Mouse (Mus musculus): ENCODE results near the gene Lrrc1.

DNA sequence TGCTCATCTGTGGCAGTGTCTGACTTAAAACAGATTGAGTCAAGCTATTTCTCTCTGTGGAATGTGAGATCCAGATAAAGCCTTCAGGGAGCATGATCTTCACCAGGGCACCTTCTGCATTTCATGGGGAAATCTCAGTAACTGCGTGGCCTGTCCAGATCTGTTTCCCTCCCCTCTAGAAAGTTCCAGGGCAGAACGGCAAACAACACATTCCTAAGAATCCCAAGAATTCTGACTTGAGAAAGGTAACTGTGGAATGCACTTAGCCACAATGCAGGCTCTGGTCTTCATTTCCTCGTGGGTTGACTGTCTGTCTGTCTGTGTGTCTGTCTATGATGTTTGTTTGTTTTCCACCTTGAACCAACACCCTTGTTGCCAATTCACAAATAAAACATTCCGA lies 133.7 kb downstream of the Lrrc1 start:
- no peak for TF ChIP-seq CTCF (IDR thresholded peaks at IDR 0.05; ENCODE audit: control insufficient read depth, insufficient read depth, insufficient replicate concordance, low read depth, low read length)
- no peak for TF ChIP-seq POLR2A (IDR thresholded peaks at IDR 0.05; ENCODE audit: control insufficient read depth, low read depth, low read length)
